Mouse (Mus musculus): ENCODE measurements around the gene Il23a. TPM values are rescaled to one million over a fixed set of nuclear protein-coding genes. Genes with fewer than 3 reads are reported as not detected.

Gene Il23a
- total RNA-seq, 2 experiments from 2014 or later, result 0.97 to 1.4 TPM

Other genes starting within 250 kb of the Il23a start
- gene Ptges3, start 239.8 kb downstream of the Il23a start, total RNA-seq (2021), result 100 to 1,000 TPM; 131 to 134 TPM
- gene Atp5b, start 215.5 kb downstream of the Il23a start, total RNA-seq (2021), result 1,000 to 10,000 TPM; 1,697 to 1,804 TPM
- gene Baz2a, start 207.2 kb downstream of the Il23a start, total RNA-seq (2021), result 10 to 100 TPM; 30.6 to 32.4 TPM
- gene Rbms2, start 118.5 kb downstream of the Il23a start, total RNA-seq (2021), result 10 to 100 TPM in 1 of 2 experiments, 1 to 10 TPM in 1; 9.2 to 10.8 TPM
- 10 to 100 TPM; 21.3 to 22.6 TPM for gene Gls2, start 104.3 kb downstream of the Il23a start, total RNA-seq (2021)
- gene Spryd4, start 86.9 kb downstream of the Il23a start, total RNA-seq (2021), result 10 to 100 TPM; 10.7 to 11.3 TPM
- not detected for gene Mip, start 72.9 kb downstream of the Il23a start, total RNA-seq (2021)
- 1 to 10 TPM; 7.2 to 9.9 TPM for gene Timeless, start 66.7 kb downstream of the Il23a start, total RNA-seq (2021)
- not detected for gene Apon, start 44.7 kb downstream of the Il23a start, total RNA-seq (2021)
- gene Apof, start 30.1 kb downstream of the Il23a start, total RNA-seq (2021), result not detected
- gene Stat2, start 28.2 kb downstream of the Il23a start, total RNA-seq (2021), result 10 to 100 TPM; 19.0 to 21.1 TPM
- 10 to 100 TPM; 13.3 to 13.4 TPM for gene Pan2, start 4.6 kb upstream of the Il23a start, total RNA-seq (2021)
- 10 to 100 TPM; 65.9 to 68.9 TPM for gene Cnpy2, start 23.7 kb upstream of the Il23a start, total RNA-seq (2021)
- gene Cs, start 39.0 kb upstream of the Il23a start, total RNA-seq (2021), result 100 to 1,000 TPM; 269 to 271 TPM
- 10 to 100 TPM; 72.0 to 74.4 TPM for gene Coq10a, start 70.2 kb upstream of the Il23a start, total RNA-seq (2021)
- gene Ankrd52, start 78.4 kb upstream of the Il23a start, total RNA-seq (2021), result 10 to 100 TPM; 80.3 to 84.3 TPM
- 1 to 10 TPM in 1 of 2 experiments, not detected in 1; 1.0 TPM for gene Slc39a5, start 102.5 kb upstream of the Il23a start, total RNA-seq (2021)
- 10 to 100 TPM; 88.3 to 92.5 TPM for gene Nabp2, start 112.7 kb upstream of the Il23a start, total RNA-seq (2021)
- 10 to 100 TPM; 75.0 to 77.2 TPM for gene Rnf41, start 112.9 kb upstream of the Il23a start, total RNA-seq (2021)
- gene Smarcc2, start 160.5 kb upstream of the Il23a start, total RNA-seq (2021), result 100 to 1,000 TPM; 199 to 211 TPM
- gene Myl6, start 195.4 kb upstream of the Il23a start, total RNA-seq (2021), result 100 to 1,000 TPM; 606 to 662 TPM
- gene Myl6b, start 199.9 kb upstream of the Il23a start, total RNA-seq (2021), result 10 to 100 TPM; 19.1 to 21.7 TPM
- gene Esyt1, start 227.1 kb upstream of the Il23a start, total RNA-seq (2021), result 1 to 10 TPM; 8.1 to 9.3 TPM
- 10 to 100 TPM; 11.4 to 12.0 TPM for gene Zc3h10, start 249.0 kb upstream of the Il23a start, total RNA-seq (2021)